Mouse (Mus musculus): Measurements from ENCODE around the gene Fbxl8. TPM values are rescaled to one million over a fixed set of nuclear protein-coding genes. Genes with fewer than 3 reads are reported as not detected.

Fbxl8 gene
- polyA plus RNA-seq, 1 experiment from 2014 or later = 3.5 TPM

- Histone ChIP-seq H3K9me3 (ENCODE audit: control insufficient read depth, low read length) (no peaks in the 10 kb centered on the region), H3K27ac (replicated peaks) (peak within 1 kb of the TSS; percentile 92), H3K4me1 (replicated peaks; ENCODE audit: control insufficient read depth, insufficient read depth) (peaks cover 7% of the 10 kb centered on the region; the same call in 1 of the 2 replicates), H3K9ac (ENCODE audit: low read length) (peak within 1 kb of the TSS; percentile 67), H3K27me3 (ENCODE audit: control insufficient read depth, insufficient read depth, low read length) (no peaks in the 10 kb centered on the region), H3K4me3 (ENCODE audit: low read depth, low read length) (peak within 1 kb of the TSS; percentile 47), H3K4me2 (replicated peaks; ENCODE audit: low read depth) (peak within 1 kb of the TSS; percentile 74), H3K36me3 (ENCODE audit: control insufficient read depth, insufficient read depth, low read length) (peaks cover 18% of the 10 kb centered on the region)
- peak; percentile 94 for ATAC-seq (ENCODE audit: low FRiP score, low TSS enrichment)
- WGBS = 4% methylated on average over 29 of the region's 30 CpGs
- peak; percentile 96 for DNase-seq (ENCODE audit: low spot score)
- TF ChIP-seq EP300 (optimal IDR thresholded peaks at IDR 0.05) (no peak), CTCF (IDR thresholded peaks at IDR 0.05; ENCODE audit: low read depth) (peak; percentile 41)
These were observed 41.0 kb downstream of the Fbxl8 start, which contains the start of gene Elmo3 for GRCm38 (mm10) chr8:105305211-105306145. TSS of gene Elmo3 (plus strand) at chr8:105305601.

GRCm38 (mm10) chr8:105306146-105306691 is 41.8 kb downstream of the Fbxl8 start:
- peak overlapping the region; percentile 74 for H3K4me2 ChIP-seq (replicated peaks; ENCODE audit: low read depth)
- peak overlapping the region; percentile 92 for H3K27ac ChIP-seq (replicated peaks)
- TF ChIP-seq EP300 (optimal IDR thresholded peaks at IDR 0.05) (no peak), CTCF (IDR thresholded peaks at IDR 0.05; ENCODE audit: low read depth) (peak; percentile 27; the same call in 1 of the 2 replicates)
- H3K27me3 ChIP-seq (ENCODE audit: control insufficient read depth, insufficient read depth, low read length) = no peaks in the 10 kb centered on the region
- no peak for DNase-seq (ENCODE audit: low spot score)
- H3K36me3 ChIP-seq (ENCODE audit: control insufficient read depth, insufficient read depth, low read length) = peaks cover 15% of the 10 kb centered on the region
- peak overlapping the region; percentile 67 for H3K9ac ChIP-seq (ENCODE audit: low read length)
- 28% methylated on average over 5 of the region's 5 CpGs for WGBS
- peak; percentile 13 for ATAC-seq (ENCODE audit: low FRiP score, low TSS enrichment)
- H3K9me3 ChIP-seq (ENCODE audit: control insufficient read depth, low read length) = no peaks in the 10 kb centered on the region
- peaks cover 7% of the 10 kb centered on the region; the same call in 1 of the 2 replicates for H3K4me1 ChIP-seq (replicated peaks; ENCODE audit: control insufficient read depth, insufficient read depth)
- peak overlapping the region; percentile 47 for H3K4me3 ChIP-seq (ENCODE audit: low read depth, low read length)

- Histone ChIP-seq H3K36me3 (ENCODE audit: control insufficient read depth, insufficient read depth, low read length) (peaks cover 11% of the 10 kb centered on the region), H3K4me2 (replicated peaks; ENCODE audit: low read depth) (no peak overlapping the region), H3K27me3 (ENCODE audit: control insufficient read depth, insufficient read depth, low read length) (no peaks in the 10 kb centered on the region), H3K9me3 (ENCODE audit: control insufficient read depth, low read length) (no peaks in the 10 kb centered on the region), H3K9ac (ENCODE audit: low read length) (no peak overlapping the region), H3K27ac (replicated peaks) (no peak overlapping the region), H3K4me3 (ENCODE audit: low read depth, low read length) (no peak overlapping the region), H3K4me1 (replicated peaks; ENCODE audit: control insufficient read depth, insufficient read depth) (peaks cover 7% of the 10 kb centered on the region; the same call in 1 of the 2 replicates)
- no peak for DNase-seq (ENCODE audit: low spot score)
- no peak for ATAC-seq (ENCODE audit: low FRiP score, low TSS enrichment)
- 95% methylated on average over 13 of the region's 13 CpGs for WGBS
- TF ChIP-seq CTCF (IDR thresholded peaks at IDR 0.05; ENCODE audit: low read depth) = no peak
- TF ChIP-seq EP300 (optimal IDR thresholded peaks at IDR 0.05) = no peak
These were observed 43.2 kb downstream of the Fbxl8 start for GRCm38 (mm10) chr8:105307670-105308069.

GRCm38 (mm10) chr8:105308428-105308827 is 44.0 kb downstream of the Fbxl8 start:
- H3K9ac ChIP-seq (ENCODE audit: low read length) = no peak overlapping the region
- DNase-seq (ENCODE audit: low spot score) (no peak), ATAC-seq (ENCODE audit: low FRiP score, low TSS enrichment) (no peak)
- no peaks in the 10 kb centered on the region for H3K27me3 ChIP-seq (ENCODE audit: control insufficient read depth, insufficient read depth, low read length)
- H3K4me1 ChIP-seq (replicated peaks; ENCODE audit: control insufficient read depth, insufficient read depth) = peaks cover 7% of the 10 kb centered on the region; the same call in 1 of the 2 replicates
- 93% methylated on average over 10 of the region's 10 CpGs for WGBS
- no peak overlapping the region for H3K27ac ChIP-seq (replicated peaks)
- no peak overlapping the region for H3K4me3 ChIP-seq (ENCODE audit: low read depth, low read length)
- no peaks in the 10 kb centered on the region for H3K9me3 ChIP-seq (ENCODE audit: control insufficient read depth, low read length)
- H3K36me3 ChIP-seq (ENCODE audit: control insufficient read depth, insufficient read depth, low read length) = peaks cover 12% of the 10 kb centered on the region
- no peak for TF ChIP-seq EP300 (optimal IDR thresholded peaks at IDR 0.05)
- TF ChIP-seq CTCF (IDR thresholded peaks at IDR 0.05; ENCODE audit: low read depth) = no peak
- no peak overlapping the region for H3K4me2 ChIP-seq (replicated peaks; ENCODE audit: low read depth)

GRCm38 (mm10) chr8:105309142-105309847 is 44.8 kb downstream of the Fbxl8 start:
- DNase-seq (ENCODE audit: low spot score) = no peak
- Histone ChIP-seq H3K4me3 (ENCODE audit: low read depth, low read length) (no peak overlapping the region), H3K27ac (replicated peaks) (no peak overlapping the region), H3K9ac (ENCODE audit: low read length) (no peak overlapping the region), H3K27me3 (ENCODE audit: control insufficient read depth, insufficient read depth, low read length) (no peaks in the 10 kb centered on the region), H3K36me3 (ENCODE audit: control insufficient read depth, insufficient read depth, low read length) (peaks cover 9% of the 10 kb centered on the region), H3K4me1 (replicated peaks; ENCODE audit: control insufficient read depth, insufficient read depth) (peaks cover 7% of the 10 kb centered on the region; the same call in 1 of the 2 replicates), H3K9me3 (ENCODE audit: control insufficient read depth, low read length) (no peaks in the 10 kb centered on the region), H3K4me2 (replicated peaks; ENCODE audit: low read depth) (no peak overlapping the region)
- no peak for ATAC-seq (ENCODE audit: low FRiP score, low TSS enrichment)
- TF ChIP-seq EP300 (optimal IDR thresholded peaks at IDR 0.05) = no peak
- no peak for TF ChIP-seq CTCF (IDR thresholded peaks at IDR 0.05; ENCODE audit: low read depth)
- 87% methylated on average over 15 of the region's 15 CpGs for WGBS
